ENCODE assay signal across 25 mouse cellular contexts in the genomic region with DNA sequence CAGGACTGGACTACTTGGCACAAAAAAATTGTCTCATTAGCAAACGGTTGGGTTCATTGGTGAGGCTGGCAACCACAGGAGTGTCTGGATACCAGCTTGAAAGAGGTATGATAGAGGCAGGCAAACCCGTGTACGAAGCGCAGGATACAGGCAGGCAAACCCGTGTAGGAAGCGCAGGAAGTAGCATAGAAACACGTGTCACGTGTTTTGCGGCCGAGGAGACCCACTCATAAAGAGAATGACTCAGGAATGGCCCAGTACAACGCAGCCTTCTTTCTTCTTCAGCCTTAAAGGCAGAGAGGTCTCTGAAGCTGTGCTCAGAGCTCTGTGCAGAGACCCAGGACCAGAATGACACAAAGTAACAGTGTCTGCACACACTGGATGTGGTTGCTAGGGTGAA. TPM values are rescaled to one million over a fixed set of nuclear protein-coding genes. Genes with fewer than 3 reads are reported as not detected.
A peak's percentile ranks its signal among the peaks of the same experiment; 100 is the strongest.
DNase-seq lines count a peak whose midpoint lies in the region; ATAC-seq and TF ChIP-seq lines count a peak whose summit lies in the region.
"Had no signal": no experiment of that assay in that cellular context is flagged by ENCODE, and none has a peak within 500 bp of the region (broad histone marks: within the 10 kb centered on the region; RNA-seq: fewer than 3 reads in every experiment).

No protein-coding gene starts in this region.

- no peak for TF ChIP-seq CTCF in left cerebral cortex, adult 2 months (IDR thresholded peaks at IDR 0.05)

- H3K4me3 ChIP-seq in left cerebral cortex, adult 2 months = no peak overlapping the region
- H3K4me3 ChIP-seq: embryonic facial prominence, embryonic 10.5 days; embryonic facial prominence, embryonic 13.5 days; erythroblast, embryonic 14.5 days; forebrain, embryonic 12.5 days; forebrain, embryonic 15.5 days; heart, adult 2 months had no signal

- no peak for ATAC-seq in CD4-positive, CD25-positive, alpha-beta regulatory T cell, adult 4 months
- ATAC-seq: forebrain, embryonic 15.5 days; hindbrain, postnatal 0 days; inflammation-experienced regulatory T-cells, adult 6 months had no signal

- H3K27ac ChIP-seq in left cerebral cortex, adult 2 months = peak overlapping the region; percentile 36; the same call in 1 of the 2 replicates
- H3K27ac ChIP-seq: embryonic facial prominence, embryonic 10.5 days; embryonic facial prominence, embryonic 13.5 days; forebrain, embryonic 12.5 days; forebrain, embryonic 15.5 days; heart, adult 2 months; hindbrain, embryonic 14.5 days; hindbrain, postnatal 0 days had no signal

- peak; percentile 86 for DNase-seq in heart, adult 11 months
- DNase-seq in heart, postnatal 25 days (ENCODE audit: low spot score) = no peak
- no peak for DNase-seq in left cerebral cortex, adult 2 months (ENCODE audit: extremely low spot score in 1 of 2, low spot score in 2 of 2)
- DNase-seq in left cerebral cortex, postnatal 10 days (ENCODE audit: extremely low spot score in 1 of 2, low spot score in 2 of 2) = no peak
- peak; percentile 24 to 37 for DNase-seq in thymus, postnatal 36 days
- no peak for DNase-seq in thymus, postnatal 10 days (ENCODE audit: low spot score in 2 of 2)
- DNase-seq: adrenal gland, postnatal 10 days; adrenal gland, postnatal 36 days; B cell, adult 2 months; cerebellum, adult 2 months; cerebellum, adult 9-11 months; cerebellum, postnatal 36 days; embryo, embryonic 11 days; gastrocnemius, postnatal 25 days; heart, adult 2 months; heart, postnatal 4 days had no signal

- intact Hi-C loops in heart, postnatal 25 days (cut with DNase I) = loop anchor here (5.0 to 10.0 kb wide), 2 partner anchors 184 to 403 kb away; no protein-coding TSS in a partner anchor
- intact Hi-C loops in left cerebral cortex, adult 2 months (cut with DNase I) = loop anchor here (5.0 kb wide), 3 partner anchors 89 to 124 kb away; no protein-coding TSS in a partner anchor
- intact Hi-C loops in left cerebral cortex, postnatal 10 days (cut with DNase I) = loop anchor here (5.0 kb wide), 1 partner anchor 124 kb away; no protein-coding TSS in a partner anchor

RNA-seq across cellular contexts. Expression of a gene that starts 13.9 kb away (rescaled TPM):
- 100 to 1,000 TPM; 234 to 252 TPM for total RNA-seq in heart, postnatal 25 days (2021)
- total RNA-seq in left cerebral cortex, adult 2 months (2021) = 100 to 1,000 TPM; 248 to 251 TPM
- total RNA-seq in left cerebral cortex, postnatal 10 days (2021) = 100 to 1,000 TPM; 122 to 131 TPM
- polyA plus RNA-seq in CD4-positive, CD25-positive, alpha-beta regulatory T cell, adult 4 months (2017; shearing (Covaris generic)) = 10 to 100 TPM; 50.7 to 52.1 TPM

Comparison
In these comparisons a context has a peak if more than half of its experiments do, and no peak if none do; other contexts are left out.
1. DNase-seq: peak in heart, adult 11 months (single experiment) and thymus, postnatal 36 days (2 of 2); none in heart, postnatal 25 days (single experiment), left cerebral cortex, adult 2 months (0 of 2), left cerebral cortex, postnatal 10 days (0 of 2) and thymus, postnatal 10 days (0 of 2).